Mouse (Mus musculus): Measurements from ENCODE around the gene Gadd45g.
A peak's percentile ranks its signal among the peaks of the same experiment; 100 is the strongest.

The Gadd45g gene

GRCm38 (mm10) chr13:51846301-51846867 lies at the start of gene Gadd45g:
TSS of gene Gadd45g (plus strand) at chr13:51846678.
- peak; percentile 85 to 88 for DNase-seq (ENCODE audit: low read depth in 2 of 2, low spot score in 2 of 2)

DNA sequence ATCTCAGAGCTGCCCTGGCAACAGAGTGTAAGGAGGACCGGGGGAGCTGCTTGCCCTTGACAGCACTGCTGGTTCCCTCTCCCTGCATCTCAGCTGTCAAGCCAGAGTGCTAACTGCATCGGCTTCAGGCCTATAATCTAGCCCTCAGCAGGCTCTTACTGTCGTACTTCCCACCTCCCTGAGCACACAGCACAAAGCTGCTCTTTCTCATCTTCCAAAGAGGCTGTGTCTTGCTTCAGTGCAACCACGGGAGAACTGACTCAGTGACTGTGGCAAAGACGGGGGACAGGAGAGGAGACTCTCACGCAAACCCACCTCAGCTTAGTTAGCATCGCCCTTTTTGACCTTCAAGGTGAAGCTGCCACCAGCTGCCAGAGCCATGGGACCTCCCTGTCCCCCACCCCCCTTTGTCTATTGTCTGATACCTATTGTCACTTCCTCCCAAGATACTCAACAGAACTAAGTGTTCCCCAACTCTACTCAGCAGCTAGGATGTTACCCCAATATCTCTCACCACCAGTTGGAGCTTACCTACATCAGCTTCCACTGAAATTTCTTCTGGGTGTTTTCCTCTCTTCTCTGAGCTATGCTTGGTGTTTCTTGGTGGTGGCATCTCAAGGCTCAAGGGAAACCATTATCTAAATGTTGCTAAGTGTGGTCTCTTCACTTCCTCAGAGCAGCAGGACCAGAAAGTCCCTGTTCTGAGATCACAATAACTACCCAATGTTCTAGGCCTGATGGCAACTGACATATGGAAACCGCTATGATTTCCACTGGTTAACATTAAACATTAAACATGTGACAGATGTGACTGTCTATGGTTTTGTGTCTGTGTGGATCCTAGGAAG lies 48.4 kb upstream of the Gadd45g start:
- DNase-seq (ENCODE audit: low read depth in 2 of 2, low spot score in 2 of 2), result peak; percentile 44 to 46

DNA sequence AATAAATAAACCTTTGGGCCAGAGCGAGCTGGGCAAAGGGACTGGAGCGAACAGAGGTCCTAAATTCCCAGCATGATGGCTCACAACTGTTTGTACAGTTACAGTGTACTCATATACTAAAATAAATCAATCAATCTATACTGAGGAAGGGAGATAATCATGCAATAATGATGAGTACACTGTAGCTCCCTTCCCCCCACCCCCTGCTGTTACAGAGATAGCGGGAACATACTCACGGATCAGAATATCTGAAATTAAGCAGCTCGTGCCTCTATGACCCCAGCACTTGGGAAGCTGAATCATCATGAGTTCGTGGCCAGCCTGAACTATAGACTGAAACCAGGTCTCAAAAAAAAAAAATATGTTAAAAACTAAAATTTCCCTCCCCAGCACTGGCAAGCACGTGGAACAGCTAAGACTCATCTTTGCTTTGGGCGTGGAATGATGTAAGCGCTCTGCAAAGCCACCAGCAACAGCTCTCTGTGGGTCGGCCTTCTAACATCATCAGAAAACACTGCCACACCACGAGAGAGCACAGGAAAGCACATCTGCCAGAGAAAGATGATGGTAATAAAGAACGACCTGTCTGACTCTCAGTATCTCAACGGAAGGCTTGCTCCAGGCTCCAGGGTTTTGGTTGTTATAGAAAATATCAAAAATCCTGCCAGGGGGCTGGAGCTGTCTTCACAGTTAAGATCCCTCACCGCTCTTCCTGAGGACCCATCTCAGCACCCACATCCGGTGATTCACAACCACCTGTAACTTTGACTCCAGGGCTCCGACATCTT lies 46.5 kb upstream of the Gadd45g start:
- peak in 1 of 2 experiments; percentile 34 for DNase-seq (ENCODE audit: low read depth in 2 of 2, low spot score in 2 of 2)

DNA sequence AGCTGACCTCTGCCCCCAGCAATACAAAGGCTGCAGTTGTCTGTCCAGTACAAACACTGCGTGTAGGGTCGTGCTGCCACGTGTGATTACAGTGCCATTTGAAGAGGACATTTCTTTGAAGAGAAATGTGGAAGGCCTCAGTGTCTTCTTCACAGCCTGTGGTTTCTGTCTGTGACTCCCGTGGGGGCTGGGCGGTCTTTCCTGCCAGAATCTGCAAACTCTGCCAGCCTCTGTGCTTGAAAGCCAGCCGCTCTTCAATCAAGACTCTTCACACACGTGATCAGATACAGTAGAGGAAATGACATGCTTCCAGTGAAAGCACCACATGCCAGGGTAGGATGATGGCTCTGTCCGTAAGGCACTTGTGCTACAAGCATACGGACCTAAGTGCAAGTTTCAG lies 45.6 kb upstream of the Gadd45g start:
- DNase-seq (ENCODE audit: low read depth in 2 of 2, low spot score in 2 of 2), result peak; percentile 73 to 81

- no peak for DNase-seq (ENCODE audit: low read depth in 2 of 2, low spot score in 2 of 2)
Observed at GRCm38 (mm10) chr13:51805634-51806033, 40.8 kb upstream of the Gadd45g start.

- no peak for DNase-seq (ENCODE audit: low read depth in 2 of 2, low spot score in 2 of 2)
Observed at GRCm38 (mm10) chr13:51806220-51806619, 40.3 kb upstream of the Gadd45g start.

GRCm38 (mm10) chr13:51808141-51808540 lies 38.3 kb upstream of the Gadd45g start:
- no peak for DNase-seq (ENCODE audit: low read depth in 2 of 2, low spot score in 2 of 2)

DNA sequence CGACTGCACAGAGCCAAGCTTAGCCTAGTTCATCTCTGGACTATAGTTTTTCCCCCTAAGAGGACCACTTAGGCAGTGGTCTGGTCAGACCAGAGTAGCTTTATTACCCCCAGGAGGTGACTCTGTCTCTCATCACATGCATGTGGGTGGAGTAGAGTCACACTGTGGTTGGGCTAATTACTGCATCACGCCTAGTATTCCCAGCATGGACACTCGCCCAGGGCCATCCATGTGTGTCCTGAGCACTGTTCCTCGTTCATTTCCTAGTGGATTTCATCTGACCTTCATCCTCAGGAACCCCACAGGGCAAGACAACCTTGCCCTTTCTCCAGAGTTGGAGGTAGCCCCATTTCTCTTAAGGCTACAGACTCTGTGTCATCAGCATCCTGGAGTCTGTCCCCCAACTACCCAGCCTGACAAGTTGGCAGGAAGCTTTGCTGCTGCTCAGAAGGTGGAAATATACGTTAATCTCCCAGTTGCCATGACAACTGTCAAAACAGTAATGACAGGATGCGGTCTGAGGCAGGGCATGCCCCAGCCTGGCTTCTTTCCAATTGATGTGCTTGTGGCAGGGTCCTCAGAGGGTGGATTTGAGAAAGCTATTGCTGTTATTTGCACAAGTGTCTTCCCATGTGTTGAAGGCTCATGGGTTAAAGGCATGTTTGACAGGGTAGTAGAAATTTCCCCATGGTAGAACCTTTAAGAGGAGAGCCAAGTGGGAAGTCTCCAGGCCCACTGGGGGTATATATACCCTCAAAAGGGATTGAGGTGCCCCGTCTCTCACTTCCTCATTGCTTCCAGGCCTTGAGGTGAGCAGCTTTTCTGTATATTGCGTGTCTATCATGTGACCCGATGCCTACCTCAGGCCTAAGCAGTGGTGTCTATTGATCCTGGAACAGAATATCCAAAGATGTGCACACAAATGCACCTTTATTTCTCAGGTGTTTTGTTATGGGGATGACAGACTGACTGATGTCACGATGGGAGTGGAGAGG lies 32.6 kb upstream of the Gadd45g start:
- DNase-seq (ENCODE audit: low read depth in 2 of 2, low spot score in 2 of 2), result peak; percentile 87 to 89

- DNase-seq (ENCODE audit: low read depth in 2 of 2, low spot score in 2 of 2), result no peak
Observed at GRCm38 (mm10) chr13:51814646-51815045, 31.8 kb upstream of the Gadd45g start.

DNA sequence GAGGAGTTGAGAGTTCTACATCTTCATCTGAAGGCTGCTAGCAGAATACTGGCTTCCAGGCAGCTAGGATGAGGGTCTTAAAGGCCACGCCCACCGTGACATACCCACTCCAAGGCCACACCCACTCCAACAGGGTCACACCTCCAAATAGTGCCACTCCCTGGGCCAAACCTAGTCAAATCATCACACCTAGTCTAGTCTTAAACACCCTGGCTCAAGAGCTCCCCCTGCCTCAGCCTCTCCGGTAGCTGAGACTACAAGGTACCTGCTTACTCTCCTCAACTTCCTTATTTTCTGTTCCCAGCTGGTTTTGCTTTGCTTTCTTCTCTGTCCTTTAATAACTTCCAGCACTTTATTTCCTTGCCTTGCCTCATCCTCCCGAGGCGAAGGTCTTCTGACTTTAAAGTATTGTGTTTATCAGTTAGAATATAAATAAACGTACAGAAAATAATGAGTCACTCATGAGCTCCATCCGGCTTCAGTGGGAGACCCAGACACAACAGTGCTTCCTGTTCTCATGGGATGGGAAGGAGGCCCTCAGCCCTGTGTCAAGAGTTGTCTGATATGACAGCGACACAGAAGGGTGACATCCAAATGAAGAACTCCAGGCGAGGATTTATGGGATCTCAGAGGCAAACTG lies 30.5 kb upstream of the Gadd45g start:
- peak; percentile 66 to 78 for DNase-seq (ENCODE audit: low read depth in 2 of 2, low spot score in 2 of 2)

GRCm38 (mm10) chr13:51816559-51817041 lies 29.9 kb upstream of the Gadd45g start:
- no peak for DNase-seq (ENCODE audit: low read depth in 2 of 2, low spot score in 2 of 2)

- DNase-seq (ENCODE audit: low read depth in 2 of 2, low spot score in 2 of 2), result no peak
Observed at GRCm38 (mm10) chr13:51818170-51818943, 28.1 kb upstream of the Gadd45g start.

- DNase-seq (ENCODE audit: low read depth in 2 of 2, low spot score in 2 of 2), result no peak
Observed at GRCm38 (mm10) chr13:51818944-51819326, 27.5 kb upstream of the Gadd45g start.

GRCm38 (mm10) chr13:51819351-51819750 lies 27.1 kb upstream of the Gadd45g start:
- DNase-seq (ENCODE audit: low read depth in 2 of 2, low spot score in 2 of 2), result no peak

- no peak for DNase-seq (ENCODE audit: low read depth in 2 of 2, low spot score in 2 of 2)
Observed at GRCm38 (mm10) chr13:51821988-51822387, 24.5 kb upstream of the Gadd45g start.

DNA sequence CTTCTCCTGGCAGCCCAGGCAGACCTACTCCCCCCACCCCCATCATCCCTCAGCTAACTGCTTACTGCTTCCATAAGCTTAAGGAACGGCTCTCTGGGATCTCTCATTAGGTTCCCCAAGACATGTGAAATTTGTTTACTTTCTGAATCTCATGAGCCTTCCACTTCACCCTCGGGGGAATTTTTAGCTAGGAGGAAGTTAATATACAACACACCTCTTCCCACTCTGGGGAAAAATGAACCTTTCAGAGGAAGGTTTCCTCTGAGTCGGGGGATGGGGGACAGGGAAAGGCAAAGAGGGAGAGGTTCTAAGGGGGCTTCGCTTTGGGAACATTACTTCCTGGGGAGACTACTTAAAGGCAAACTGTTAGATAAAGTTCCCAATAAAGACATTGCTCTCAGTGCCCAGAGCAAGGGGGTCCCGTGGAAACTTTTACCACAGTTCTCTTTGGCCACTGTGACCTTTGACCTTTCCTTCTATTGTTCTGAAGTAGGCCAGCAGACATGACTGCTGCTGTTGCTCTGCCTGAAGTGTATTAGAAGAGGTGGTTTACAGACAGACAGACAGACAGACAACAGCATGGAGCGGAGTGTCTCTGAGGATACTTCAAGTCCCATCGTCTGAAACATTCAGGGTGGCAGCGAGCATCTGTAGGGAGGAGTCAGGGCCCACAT lies 22.5 kb upstream of the Gadd45g start:
- DNase-seq (ENCODE audit: low read depth in 2 of 2, low spot score in 2 of 2), result no peak

DNA sequence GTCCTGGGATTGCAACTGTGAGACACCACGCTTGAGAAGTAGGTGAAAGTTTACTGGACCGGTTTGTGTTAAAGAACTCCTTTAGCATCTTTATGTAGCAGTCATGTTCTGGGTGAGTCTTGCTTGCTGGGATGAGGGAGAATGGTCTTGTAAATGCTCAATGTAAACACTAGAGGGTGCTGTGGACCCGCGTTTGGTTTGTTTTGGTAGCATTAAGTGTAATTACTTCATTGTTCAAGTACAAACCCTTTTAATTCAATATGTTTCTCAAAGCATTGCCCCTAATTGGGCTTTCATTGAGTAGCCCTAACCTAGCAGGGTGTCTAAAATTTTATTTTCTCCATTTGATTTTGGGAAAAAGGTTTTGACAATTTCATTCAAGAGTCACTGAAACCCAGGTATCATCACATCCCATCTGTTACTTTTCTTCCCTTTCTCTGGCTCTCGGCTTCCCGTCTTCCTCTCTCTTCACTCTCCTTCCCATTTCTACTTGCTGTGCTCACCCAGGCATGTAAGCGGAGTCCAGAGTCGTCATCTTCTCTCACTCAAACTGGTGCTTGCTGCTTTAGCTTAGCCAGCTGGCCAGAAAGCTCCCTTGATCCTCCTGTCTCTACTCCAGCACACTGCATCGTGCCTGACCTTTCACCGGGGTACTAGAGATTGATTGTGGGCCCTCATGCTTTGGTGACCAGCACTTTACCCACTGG lies 15.6 kb upstream of the Gadd45g start:
- DNase-seq (ENCODE audit: low read depth in 2 of 2, low spot score in 2 of 2), result peak; percentile 32 to 63

DNA sequence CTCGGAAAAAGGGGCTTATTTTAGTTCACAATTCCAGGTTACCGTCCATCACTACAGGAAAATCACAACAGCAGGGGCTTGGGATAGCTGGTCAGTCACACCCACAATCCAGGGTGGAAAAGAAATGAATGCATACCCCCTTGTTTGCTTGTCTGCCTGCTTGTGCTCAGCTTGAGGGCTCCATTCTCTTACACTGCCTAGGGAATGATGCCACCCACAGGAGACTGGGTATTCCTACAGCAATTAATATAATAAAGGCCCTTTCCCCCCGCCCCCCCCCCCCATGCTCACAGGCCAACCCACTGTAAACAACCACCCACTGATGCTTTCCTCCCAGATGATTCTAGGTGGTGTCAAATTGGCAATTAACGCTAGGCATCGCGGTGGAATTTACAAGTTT lies 14.0 kb upstream of the Gadd45g start:
- no peak for DNase-seq (ENCODE audit: low read depth in 2 of 2, low spot score in 2 of 2)

Data from CD8-positive naive resting alpha-beta T cell, adult 2 months (primary cell).